Mouse (Mus musculus) ovary, postnatal 36 days (tissue): ENCODE measurements around the gene Cbln4.

Experiments
- DNase-seq: peaks from one replicate; pipeline ENCODE4 v3.0.0; 2022; ENCODE audit warnings: low spot score, mixed read lengths

The Cbln4 gene

GRCm38 (mm10) chr2:172043235-172043610 is at the start of gene Cbln4:
Gene Cbln4 (minus strand): TSS chr2:172043466.
- no peak for DNase-seq

DNA sequence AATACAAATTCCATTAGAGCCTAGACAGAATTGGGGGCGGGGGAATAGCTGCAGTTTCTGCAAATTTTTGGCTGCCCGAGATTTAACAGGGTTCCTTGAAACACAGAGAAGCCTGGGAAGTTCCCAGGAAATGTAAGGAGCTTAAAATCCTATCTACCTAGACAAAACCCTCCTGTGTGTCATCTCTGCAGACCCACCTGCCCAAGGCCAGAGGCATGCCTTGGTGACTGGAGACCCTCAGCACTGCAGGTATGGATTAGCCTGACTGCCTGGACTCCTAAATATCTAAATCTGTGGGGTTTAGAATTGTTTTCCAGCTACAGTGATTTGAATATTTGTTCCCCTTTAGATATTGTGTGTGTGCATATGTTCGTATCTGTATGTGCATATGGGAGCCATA is 35.3 kb upstream of the Cbln4 start:
- DNase-seq, result no peak

DNA sequence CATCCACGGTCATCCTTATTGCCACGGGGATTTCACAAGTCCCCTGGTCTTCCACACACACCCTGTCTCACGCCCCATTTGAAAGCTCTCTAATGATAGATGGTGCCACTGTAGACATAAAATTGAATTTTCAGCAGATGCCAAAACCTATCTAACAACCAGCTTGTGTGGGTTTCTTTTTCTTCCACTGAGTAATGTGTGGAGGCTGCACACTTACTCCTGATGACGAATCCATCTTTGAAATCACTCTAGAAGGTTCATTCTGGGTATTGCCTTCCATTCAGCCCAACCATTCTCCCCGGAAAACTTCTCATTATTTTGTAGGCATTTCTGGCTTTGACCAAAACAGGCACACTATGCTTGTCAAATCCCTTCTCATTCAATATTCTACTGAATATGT is 33.0 kb upstream of the Cbln4 start:
- DNase-seq, result no peak

DNA sequence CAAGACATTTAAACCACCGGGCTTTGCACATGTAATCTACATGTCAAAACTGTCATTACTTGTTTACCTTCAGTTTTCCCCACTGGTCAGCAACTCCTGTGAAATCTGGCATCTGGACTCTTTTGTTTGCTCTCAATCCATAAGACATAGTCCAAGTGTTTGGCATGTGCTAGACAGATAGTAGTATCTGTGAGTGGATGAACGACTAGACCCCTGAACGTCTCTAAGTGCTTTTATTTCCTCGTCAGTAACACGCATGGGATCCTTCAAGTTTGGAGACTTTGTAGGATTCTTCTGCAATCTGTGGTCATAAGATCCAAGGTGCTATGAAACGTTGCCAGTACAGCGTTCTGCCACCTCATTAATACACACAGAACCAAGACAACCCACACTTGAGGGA is 19.6 kb upstream of the Cbln4 start:
- no peak for DNase-seq

DNA sequence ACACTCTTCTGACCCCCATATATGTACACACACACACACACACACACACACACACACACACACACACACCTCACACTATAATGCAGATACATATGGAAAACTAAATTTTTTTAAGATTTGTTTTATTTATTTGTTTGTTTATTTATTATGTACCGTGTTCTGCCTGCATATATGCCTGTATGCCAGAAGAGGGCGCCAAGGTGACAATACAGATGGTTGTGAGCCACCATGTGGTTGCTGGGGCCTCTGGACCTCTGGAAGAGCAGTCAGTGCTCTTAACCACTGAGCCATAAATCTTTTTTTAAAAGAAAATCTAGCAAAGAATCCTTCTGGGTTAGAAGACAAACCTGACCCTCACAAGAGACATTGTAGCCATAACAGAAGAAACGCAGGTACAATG is 16.5 kb upstream of the Cbln4 start:
- DNase-seq, result no peak

GRCm38 (mm10) chr2:172058936-172059665 is 15.8 kb upstream of the Cbln4 start:
- DNase-seq, result no peak

GRCm38 (mm10) chr2:172046002-172046401 is 2.7 kb upstream of the Cbln4 start:
- no peak for DNase-seq

- no peak for DNase-seq
Measured at GRCm38 (mm10) chr2:172042607-172043234, 545 bp downstream of the Cbln4 start.

GRCm38 (mm10) chr2:172042125-172042524 is 1.1 kb downstream of the Cbln4 start:
- peak; percentile 82 for DNase-seq

DNA sequence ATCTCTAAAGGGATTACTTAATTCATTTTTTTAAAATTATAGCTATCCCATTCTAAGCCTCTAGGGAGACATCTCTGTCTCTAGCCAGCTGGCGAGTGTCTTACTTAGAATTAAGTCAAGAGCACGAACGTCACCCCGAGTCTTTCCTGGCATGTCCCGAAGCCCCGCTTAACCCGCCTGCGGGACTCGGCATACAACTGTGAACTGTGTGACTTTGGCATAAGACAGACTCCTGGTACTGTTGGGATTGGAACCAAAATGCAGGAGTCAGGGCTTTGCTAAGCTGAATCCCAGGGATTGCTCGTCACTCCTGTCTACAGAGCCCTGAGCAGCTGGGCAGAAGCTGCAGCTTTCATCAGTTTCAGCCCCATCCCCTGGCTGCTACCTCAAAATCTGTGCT is 2.4 kb downstream of the Cbln4 start:
- no peak for DNase-seq

- DNase-seq, result no peak
Measured at GRCm38 (mm10) chr2:172039601-172040000, 3.7 kb downstream of the Cbln4 start.

- no peak for DNase-seq
Measured at GRCm38 (mm10) chr2:172034281-172034680, 9.0 kb downstream of the Cbln4 start.

DNA sequence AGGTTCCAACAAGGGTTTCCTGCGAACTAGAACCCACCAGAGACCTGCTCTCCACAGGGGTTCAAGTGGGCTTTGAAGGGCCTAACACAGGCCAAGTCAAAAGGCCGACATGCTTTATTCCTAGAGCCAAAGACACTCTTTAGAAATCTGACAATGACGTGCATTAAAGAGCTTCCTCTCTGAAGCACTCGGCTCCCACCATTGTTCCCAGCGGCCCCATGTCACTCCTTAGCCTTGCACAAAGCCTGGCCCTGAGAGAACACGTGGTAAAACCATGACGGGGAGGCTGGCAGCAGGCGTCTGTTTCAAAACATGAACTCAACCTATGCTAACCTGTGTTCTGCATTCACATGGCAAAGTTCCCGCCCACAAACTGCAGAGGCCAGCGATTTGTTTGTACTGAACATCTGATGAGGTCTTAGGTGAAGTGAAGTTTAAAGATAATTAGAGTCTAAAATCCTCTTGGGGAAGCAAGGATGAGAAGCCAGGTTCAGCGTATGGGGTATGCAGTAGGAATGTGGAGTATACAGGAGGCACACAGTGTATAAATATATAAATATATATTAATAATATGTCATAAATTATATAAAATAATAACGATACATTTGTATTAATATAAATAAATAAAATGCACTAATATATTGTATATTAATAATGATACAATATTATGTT is 17.7 kb downstream of the Cbln4 start:
- no peak for DNase-seq

- no peak for DNase-seq
Measured at GRCm38 (mm10) chr2:172006726-172007125, 36.5 kb downstream of the Cbln4 start.

- no peak for DNase-seq
Measured at GRCm38 (mm10) chr2:172005970-172006369, 37.3 kb downstream of the Cbln4 start.

- DNase-seq, result no peak
Measured at GRCm38 (mm10) chr2:172004029-172004984, 39.0 kb downstream of the Cbln4 start.

DNA sequence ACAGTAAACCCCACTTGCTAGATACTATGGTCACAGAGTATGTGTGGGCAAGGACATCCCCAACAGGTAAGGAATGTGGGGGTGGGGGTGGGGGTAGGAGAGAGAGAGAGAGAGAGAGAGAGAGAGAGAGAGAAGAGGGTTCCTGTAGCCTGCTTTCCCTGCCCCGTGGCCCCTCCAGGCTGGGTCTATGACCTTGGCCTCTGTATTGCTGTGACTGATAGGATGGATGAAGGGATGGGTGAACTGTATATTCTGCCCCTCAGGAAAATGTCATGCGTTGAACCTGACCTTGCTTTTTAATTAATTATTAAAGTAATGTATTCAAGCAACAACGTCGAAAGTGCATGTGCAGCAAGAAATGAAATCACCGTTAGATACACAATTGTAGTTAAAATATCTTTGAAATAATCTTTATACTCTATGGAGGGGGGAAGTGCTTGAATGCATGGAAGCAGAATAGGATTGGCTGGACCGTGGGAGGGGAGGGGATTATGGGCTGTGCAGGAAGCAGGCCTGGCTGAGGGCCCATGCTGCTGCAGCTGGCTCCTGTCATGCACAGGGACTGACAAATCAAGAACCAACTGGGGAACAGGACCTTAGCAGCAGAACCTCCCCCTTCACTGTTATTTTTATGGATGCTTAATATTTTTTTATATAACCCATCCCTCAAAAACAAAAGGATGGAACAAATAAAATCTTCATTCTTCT is 46.1 kb downstream of the Cbln4 start:
- no peak for DNase-seq

DNA sequence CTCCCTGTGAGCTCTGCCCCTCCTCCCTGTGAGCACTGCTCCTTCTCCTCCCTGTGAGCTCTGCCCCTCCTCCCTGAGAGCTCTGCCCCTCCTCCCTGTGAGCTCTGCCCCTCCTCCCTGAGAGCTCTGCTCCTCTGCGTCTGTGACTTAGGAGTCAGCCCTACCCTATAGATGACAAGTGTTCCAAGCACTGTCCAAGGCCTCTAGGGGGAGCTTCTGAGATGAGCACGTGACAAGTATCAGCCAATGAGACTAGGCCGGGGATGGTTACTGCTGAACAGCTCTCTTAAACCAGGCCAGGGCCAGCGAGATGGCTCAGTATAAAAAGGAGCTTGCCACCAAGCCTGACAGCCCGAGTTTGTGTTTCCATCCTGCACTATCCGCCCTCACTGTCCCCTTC is 48.4 kb downstream of the Cbln4 start:
- DNase-seq, result no peak

GRCm38 (mm10) chr2:171994240-171994639 is 49.0 kb downstream of the Cbln4 start:
- no peak for DNase-seq

DNA sequence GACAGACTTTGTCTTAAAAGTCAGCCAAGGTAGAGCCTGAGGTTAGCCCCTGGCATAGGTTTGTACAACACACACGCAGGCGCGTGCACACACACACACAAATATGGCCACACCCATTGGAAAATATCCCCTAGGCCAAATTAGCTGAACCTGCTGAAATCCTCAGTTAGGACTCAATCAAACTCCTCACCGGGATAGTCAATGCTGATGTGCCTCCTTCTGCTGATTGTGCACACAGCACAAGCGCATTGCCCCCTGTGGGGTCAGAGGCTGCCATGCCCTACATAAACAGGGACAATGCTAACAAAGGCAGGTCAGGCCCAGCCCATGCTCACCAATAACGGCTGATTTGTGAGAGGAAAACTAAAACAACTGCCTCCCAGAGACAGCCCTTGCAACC is 56.6 kb downstream of the Cbln4 start:
- DNase-seq, result no peak
